In the genomic region with DNA sequence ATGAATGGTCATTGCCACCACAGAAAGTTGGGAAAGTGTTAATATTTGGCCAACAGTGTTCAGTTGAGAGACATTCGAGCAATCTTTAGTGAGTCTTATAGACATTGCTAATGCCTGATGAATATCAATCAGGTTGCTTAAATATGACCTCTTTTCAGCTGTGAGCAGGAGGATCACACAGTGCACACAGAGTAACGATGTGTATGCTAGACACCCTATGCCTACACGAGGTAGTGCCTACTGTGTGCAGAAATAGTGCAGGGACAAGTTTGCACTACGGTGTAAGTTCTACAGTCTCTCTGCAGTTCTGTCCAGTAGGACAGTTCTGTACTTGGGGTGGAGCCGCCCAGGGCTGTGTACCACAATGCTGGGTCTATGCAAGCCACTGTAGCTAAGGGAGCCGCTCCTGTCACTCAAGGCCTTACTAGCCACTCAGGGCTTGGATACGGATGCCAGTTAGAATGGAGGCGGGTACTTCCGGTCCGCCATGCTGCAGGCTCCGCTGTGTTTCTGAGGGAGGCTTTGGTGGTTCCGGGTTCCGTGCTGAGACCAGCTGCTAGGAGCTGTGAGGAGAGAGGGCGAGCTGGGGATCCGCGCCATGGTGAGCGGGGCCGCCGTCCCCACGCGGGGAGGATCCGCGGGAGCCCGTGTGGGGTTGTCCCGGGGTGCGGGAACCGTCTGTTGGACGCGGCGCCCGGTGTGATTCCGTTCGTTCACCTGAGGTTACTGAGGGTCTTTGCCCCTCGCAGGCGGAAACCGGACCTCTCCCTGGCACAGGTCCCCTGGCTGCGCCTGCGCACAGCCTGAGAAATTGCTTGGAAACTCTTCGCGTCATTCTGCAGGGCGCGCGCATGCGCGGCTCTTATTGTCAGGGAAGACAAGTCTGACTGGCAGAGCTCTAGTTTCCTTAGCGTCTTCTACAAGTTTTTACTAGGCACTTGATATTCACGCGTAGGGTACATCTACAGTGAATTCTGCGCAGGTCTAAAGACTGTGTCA, we compare ENCODE assay signal across 8 mouse cellular contexts. TPM values are rescaled to one million over a fixed set of nuclear protein-coding genes. Genes with fewer than 3 reads are reported as not detected.
DNase-seq lines count a peak whose midpoint lies in the region; ATAC-seq and TF ChIP-seq lines count a peak whose summit lies in the region.
"Not testable (repeated sequence)": the region's sequence is repeated elsewhere in the genome, so short reads cannot be mapped to it uniquely, and the experiment has no call there.

A gene (plus strand): TSS at position 526 of the 999 bp plus-strand sequence.

- not testable (repeated sequence) for H3K27me3 ChIP-seq in embryonic facial prominence, embryonic 15.5 days; hindbrain, embryonic 16.5 days (replicated peaks; ENCODE audit: control insufficient read depth, insufficient read depth, low read length); liver, postnatal 0 days (ENCODE audit: insufficient read depth, low read length); testis, adult 2 months (ENCODE audit: control insufficient read depth, insufficient read depth, low read length)

- peak; percentile 87 for DNase-seq in heart, adult 11 months
- DNase-seq in layer of hippocampus, adult 9-10 months (ENCODE audit: low spot score), result peak; percentile 0
- not testable (repeated sequence) for DNase-seq in liver, postnatal 0 days
- DNase-seq in natural killer cell, adult 2 months (ENCODE audit: low spot score in 2 of 2), result peak; percentile 0

- ATAC-seq in embryonic facial prominence, embryonic 15.5 days (ENCODE audit: insufficient number of reproducible peaks, low FRiP score, low TSS enrichment, low read depth), result peak; percentile 99
- peak; percentile 100 for ATAC-seq in hindbrain, embryonic 16.5 days
- peak; percentile 99 for ATAC-seq in liver, postnatal 0 days

- TF ChIP-seq POLR2A in bone marrow macrophage, adult 2 months (IDR thresholded peaks at IDR 0.05; ENCODE audit: borderline replicate concordance, low read depth, low read length); testis, adult 2 months (IDR thresholded peaks at IDR 0.05; ENCODE audit: control insufficient read depth, low read depth, low read length): not testable (repeated sequence)

- H3K4me1 ChIP-seq in bone marrow macrophage, adult 2 months (ENCODE audit: control insufficient read depth, insufficient read depth, low read length); embryonic facial prominence, embryonic 15.5 days; hindbrain, embryonic 16.5 days (ENCODE audit: control insufficient read depth, insufficient read depth, low read depth, low read length); liver, postnatal 0 days (ENCODE audit: insufficient read depth); testis, adult 2 months (ENCODE audit: control insufficient read depth, insufficient read depth, low read length): not testable (repeated sequence)

- not testable (repeated sequence) for TF ChIP-seq CTCF in bone marrow macrophage, adult 2 months (IDR thresholded peaks at IDR 0.05; ENCODE audit: low read depth, low read length); liver, postnatal 0 days (IDR thresholded peaks at IDR 0.05; ENCODE audit: low read depth); testis, adult 2 months (IDR thresholded peaks at IDR 0.05; ENCODE audit: control insufficient read depth, insufficient read depth, insufficient replicate concordance, low read depth, low read length)

- TF ChIP-seq EP300 in liver, postnatal 0 days (IDR thresholded peaks at IDR 0.05; ENCODE audit: low read depth), result not testable (repeated sequence)

- not testable (repeated sequence) for H3K27ac ChIP-seq in bone marrow macrophage, adult 2 months (ENCODE audit: insufficient read depth, low read depth, low read length); embryonic facial prominence, embryonic 15.5 days (replicated peaks); hindbrain, embryonic 16.5 days (ENCODE audit: low read depth, low read length); liver, postnatal 0 days (ENCODE audit: low read depth); testis, adult 2 months (ENCODE audit: control insufficient read depth, insufficient read depth, low read depth, low read length)

- H3K4me3 ChIP-seq in bone marrow macrophage, adult 2 months (ENCODE audit: insufficient read depth, low read length), result peak within 1 kb of the TSS; percentile 36; the same call in 1 of the 2 replicates
- not testable (repeated sequence) for H3K4me3 ChIP-seq in embryonic facial prominence, embryonic 15.5 days (replicated peaks); hindbrain, embryonic 16.5 days (ENCODE audit: low read length); liver, postnatal 0 days (ENCODE audit: low read depth, low read length)
- peak within 1 kb of the TSS; percentile 29; the same call in 1 of the 2 replicates for H3K4me3 ChIP-seq in testis, adult 2 months (ENCODE audit: control insufficient read depth, low read depth, low read length)

- not testable (repeated sequence) for H3K9ac ChIP-seq in embryonic facial prominence, embryonic 15.5 days; hindbrain, embryonic 16.5 days (ENCODE audit: low read depth, low read length); liver, postnatal 0 days (replicated peaks)

- not testable (repeated sequence) for H3K4me2 ChIP-seq in embryonic facial prominence, embryonic 15.5 days (replicated peaks); liver, postnatal 0 days (ENCODE audit: low read depth, low read length)
- 0 out of 2 replicates have a peak within 1 kb of the TSS, but pooled peaks have one; percentile 20 for H3K4me2 ChIP-seq in hindbrain, embryonic 16.5 days (ENCODE audit: low read length)

- H3K9me3 ChIP-seq in embryonic facial prominence, embryonic 15.5 days (replicated peaks); hindbrain, embryonic 16.5 days (ENCODE audit: control insufficient read depth, low read length); liver, postnatal 0 days (ENCODE audit: low read length): not testable (repeated sequence)

- not testable (repeated sequence) for H3K36me3 ChIP-seq in embryonic facial prominence, embryonic 15.5 days; hindbrain, embryonic 16.5 days (ENCODE audit: control insufficient read depth, insufficient read depth, low read length); liver, postnatal 0 days (replicated peaks; ENCODE audit: insufficient read depth, low read length); testis, adult 2 months (ENCODE audit: control insufficient read depth, insufficient read depth, low read length)

- WGBS in embryonic facial prominence, embryonic 15.5 days, result 43% methylated on average over 5 of the region's 49 CpGs
- 25% methylated on average over 3 of the region's 49 CpGs for WGBS in hindbrain, embryonic 16.5 days
- 28% methylated on average over 4 of the region's 49 CpGs for WGBS in liver, postnatal 0 days (ENCODE audit: insufficient replicate concordance)

RNA-seq across cellular contexts. Expression of the gene that starts here (rescaled TPM):
- polyA plus RNA-seq in bone marrow macrophage, adult 2 months (2012; ENCODE audit: insufficient read depth, insufficient read length, missing spikeins), result 0.52 TPM in 1 of 2 replicates, not detected in the other
- 7.9 and 8.0 TPM in 2 replicates for polyA plus RNA-seq in embryonic facial prominence, embryonic 15.5 days (2015; fragmentation: Nextera tagmentation; extraction: Ambion mirVana)
- 10.8 TPM in 2 replicates for polyA plus RNA-seq in hindbrain, embryonic 16.5 days (2015; fragmentation: Nextera tagmentation; extraction: Ambion mirVana)
- polyA plus RNA-seq in liver, postnatal 0 days (2015; fragmentation: Nextera tagmentation; extraction: Ambion mirVana), result 1.6 and 2.0 TPM in 2 replicates
- polyA plus RNA-seq in testis, adult 2 months (2012; rRNA removed), result 0.53 and 0.65 TPM in 2 replicates
